Mouse (Mus musculus): Measurements from ENCODE around the gene Rbm20. TPM values are rescaled to one million over a fixed set of nuclear protein-coding genes. Genes with fewer than 3 reads are reported as not detected.
A peak's percentile ranks its signal among the peaks of the same experiment; 100 is the strongest.

Gene Rbm20
- total RNA-seq, 2 experiments from 2014 or later, result 4.4 to 5.2 TPM

- no peak for DNase-seq (ENCODE audit: low spot score in 2 of 2)
- intact Hi-C loops (cut with DNase I), result no loop called here
Observed at GRCm38 (mm10) chr19:53888331-53888730, 211.2 kb downstream of the Rbm20 start.

DNA sequence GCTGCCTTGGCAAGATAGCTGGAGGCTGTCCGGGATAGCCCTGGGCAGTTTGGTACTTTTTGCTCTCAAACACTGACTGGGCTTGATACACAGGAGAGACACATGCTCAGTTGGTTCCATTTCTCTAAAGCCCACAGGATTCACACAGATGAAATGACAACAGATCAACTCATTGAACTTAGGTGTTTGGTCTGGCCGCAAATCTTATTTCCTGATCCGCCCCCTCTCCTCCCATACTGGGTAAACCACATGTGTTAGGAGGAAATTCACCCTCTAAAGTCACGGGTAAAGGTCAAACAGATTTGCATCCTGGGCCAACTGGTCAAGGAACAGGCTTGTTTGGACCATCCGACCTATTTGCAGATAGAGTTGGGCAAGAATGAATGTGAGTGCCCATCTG, 212.4 kb downstream of the Rbm20 start:
- DNase-seq (ENCODE audit: low spot score in 2 of 2), result no peak
- intact Hi-C loops (cut with DNase I), result no loop called here

DNA sequence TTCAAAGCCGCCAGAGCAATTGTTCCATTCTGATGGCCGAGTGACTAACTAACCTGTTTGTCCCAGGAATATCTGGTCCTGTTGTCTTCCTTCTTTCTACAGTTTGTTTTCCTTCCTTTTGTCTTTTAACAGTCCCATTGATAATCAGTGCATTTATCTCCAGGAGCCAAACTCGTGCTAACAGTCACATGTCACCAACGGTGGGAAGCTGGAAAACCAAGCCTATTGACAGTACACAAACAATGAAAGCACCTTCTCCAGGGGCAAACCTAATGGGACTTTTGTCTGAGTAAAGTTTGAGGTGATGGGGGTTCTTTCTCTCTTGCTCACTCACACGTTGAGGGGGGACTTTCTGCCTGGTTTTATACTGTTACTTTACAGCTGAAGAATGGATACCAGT, 213.2 kb downstream of the Rbm20 start:
- DNase-seq (ENCODE audit: low spot score in 2 of 2), result no peak
- intact Hi-C loops (cut with DNase I), result no loop called here

GRCm38 (mm10) chr19:53890781-53891251, 213.7 kb downstream of the Rbm20 start:
- no peak for DNase-seq (ENCODE audit: low spot score in 2 of 2)
- intact Hi-C loops (cut with DNase I), result no loop called here

- no peak for DNase-seq (ENCODE audit: low spot score in 2 of 2)
- intact Hi-C loops (cut with DNase I), result no loop called here
Observed at GRCm38 (mm10) chr19:53891569-53891968, 214.5 kb downstream of the Rbm20 start.

GRCm38 (mm10) chr19:53892061-53892460, 215.0 kb downstream of the Rbm20 start, which contains the start of gene Pdcd4:
Gene Pdcd4, plus strand, starts transcription at chr19:53892231.
- DNase-seq (ENCODE audit: low spot score in 2 of 2), result no peak
- intact Hi-C loops (cut with DNase I), result no loop called here

DNA sequence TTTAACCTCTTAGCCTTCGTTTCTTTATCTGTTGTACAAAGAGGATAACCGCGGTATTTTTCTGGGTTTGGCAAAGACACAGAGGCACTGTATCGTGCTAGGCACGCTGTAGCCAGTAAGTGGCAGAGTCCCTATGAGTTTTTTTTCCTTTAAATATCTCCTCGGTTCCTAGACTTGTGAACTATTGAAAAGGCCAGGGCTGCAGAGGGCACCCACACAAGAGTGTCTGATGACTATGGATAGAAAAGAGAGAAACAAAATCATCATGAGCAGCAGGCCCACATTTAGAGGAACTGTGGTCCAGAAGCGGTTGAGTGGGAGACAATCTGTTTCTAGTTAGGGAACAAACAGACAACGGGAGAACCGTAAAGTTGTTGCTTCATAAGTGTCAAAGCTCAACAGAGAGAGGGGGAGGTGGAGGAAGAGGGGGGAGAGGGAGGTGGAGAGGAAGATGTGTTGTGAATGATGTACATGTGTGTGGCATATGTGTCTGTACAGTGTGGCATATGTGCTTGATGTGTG, 215.8 kb downstream of the Rbm20 start:
- intact Hi-C loops (cut with DNase I), result no loop called here
- DNase-seq (ENCODE audit: low spot score in 2 of 2), result no peak

DNA sequence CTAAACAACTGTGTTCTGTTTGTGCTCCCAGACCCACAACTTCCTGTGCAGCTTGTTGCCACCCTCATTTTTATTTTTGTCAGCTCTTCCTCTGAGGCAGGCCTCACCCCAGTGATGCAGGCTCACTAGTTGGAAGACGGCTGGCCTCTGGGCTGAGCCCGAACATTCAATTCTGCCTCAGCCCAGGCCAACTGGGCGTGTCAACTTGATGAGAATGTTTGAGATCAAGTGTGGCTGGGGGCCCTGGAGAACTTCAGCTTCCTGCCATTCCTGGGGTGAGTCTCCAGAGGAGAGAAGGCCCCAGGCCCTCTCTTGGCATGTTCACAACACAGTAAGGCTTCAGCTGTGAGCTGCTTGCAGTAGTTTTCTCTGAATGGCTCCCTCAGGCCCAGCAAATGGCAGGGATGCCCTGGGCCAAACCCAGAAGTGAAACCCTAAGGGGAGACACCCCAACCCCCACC, 216.6 kb downstream of the Rbm20 start:
- intact Hi-C loops (cut with DNase I), result no loop called here
- DNase-seq (ENCODE audit: low spot score in 2 of 2), result no peak

DNA sequence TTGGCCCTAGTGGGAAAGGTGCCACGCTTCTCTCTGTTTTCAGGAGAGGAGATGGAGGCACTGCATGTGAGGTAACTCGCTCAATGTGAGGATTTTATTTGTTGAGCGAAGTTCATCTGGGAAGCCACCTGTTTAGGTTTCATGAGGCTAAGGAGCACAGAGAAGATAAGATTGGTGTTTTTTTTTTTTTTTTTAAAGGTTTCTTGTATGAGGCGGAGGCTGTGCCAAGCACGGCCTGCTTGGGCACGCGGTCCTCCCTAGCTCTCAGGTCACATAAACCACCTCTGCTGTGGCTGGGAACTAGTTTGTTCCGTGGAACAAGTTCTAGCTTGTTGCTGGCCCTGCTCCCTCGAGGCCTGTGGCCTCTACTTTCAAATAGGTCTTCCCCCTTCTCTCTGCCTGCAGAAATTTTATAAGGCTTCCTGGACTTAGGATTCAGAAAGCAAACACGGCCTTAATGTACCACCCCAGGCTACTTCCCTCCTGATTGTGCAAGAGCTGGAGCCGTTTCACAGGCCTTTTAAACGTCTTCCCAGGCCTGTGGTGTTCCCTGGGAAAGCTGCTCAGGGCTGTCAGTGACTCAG, 217.5 kb downstream of the Rbm20 start:
- DNase-seq (ENCODE audit: low spot score in 2 of 2), result no peak
- intact Hi-C loops (cut with DNase I), result no loop called here

DNA sequence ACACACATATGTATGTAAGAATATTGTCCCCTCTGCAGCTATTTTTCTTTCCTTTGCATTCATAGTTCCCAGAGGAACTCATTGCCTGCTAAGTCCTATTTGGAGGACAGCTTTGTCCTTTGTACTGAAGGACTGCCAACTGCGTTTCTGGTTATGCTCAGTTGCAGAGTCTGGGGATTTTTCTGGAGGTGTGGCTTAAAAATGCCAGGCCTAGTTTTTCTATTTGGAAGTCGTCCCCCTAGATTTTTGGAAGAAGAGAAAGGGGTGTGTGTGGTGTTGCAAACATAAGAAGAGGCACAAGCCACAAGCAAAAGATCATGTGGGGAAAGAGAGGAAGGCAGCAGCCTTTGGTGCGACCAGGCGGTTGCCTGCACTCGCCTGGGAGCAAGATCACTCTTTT, 220.9 kb downstream of the Rbm20 start:
- no peak for DNase-seq (ENCODE audit: low spot score in 2 of 2)
- intact Hi-C loops (cut with DNase I), result no loop called here

DNA sequence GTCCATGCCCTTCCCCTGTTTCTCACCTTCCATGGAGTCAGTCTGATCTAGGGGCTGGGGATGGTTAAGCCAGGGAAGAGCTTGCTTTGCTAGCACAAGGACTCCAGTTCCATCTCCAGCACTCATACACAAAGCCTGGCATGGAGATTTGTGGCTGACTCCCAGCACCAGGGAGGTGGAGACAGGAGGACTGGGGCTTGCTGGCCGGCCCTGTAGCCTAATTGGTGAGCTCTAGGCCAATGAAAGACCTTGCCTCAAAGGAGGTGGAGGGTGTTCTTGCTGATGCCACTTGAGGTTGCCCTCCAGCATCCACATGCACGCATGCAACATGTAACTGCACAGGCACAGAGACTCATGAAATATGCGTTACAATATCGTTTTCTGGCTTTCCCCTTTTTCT, 221.4 kb downstream of the Rbm20 start:
- intact Hi-C loops (cut with DNase I), result no loop called here
- DNase-seq (ENCODE audit: low spot score in 2 of 2), result no peak

- intact Hi-C loops (cut with DNase I), result no loop called here
- DNase-seq (ENCODE audit: low spot score in 2 of 2), result no peak
Observed at GRCm38 (mm10) chr19:53898970-53899900, 222.1 kb downstream of the Rbm20 start.

DNA sequence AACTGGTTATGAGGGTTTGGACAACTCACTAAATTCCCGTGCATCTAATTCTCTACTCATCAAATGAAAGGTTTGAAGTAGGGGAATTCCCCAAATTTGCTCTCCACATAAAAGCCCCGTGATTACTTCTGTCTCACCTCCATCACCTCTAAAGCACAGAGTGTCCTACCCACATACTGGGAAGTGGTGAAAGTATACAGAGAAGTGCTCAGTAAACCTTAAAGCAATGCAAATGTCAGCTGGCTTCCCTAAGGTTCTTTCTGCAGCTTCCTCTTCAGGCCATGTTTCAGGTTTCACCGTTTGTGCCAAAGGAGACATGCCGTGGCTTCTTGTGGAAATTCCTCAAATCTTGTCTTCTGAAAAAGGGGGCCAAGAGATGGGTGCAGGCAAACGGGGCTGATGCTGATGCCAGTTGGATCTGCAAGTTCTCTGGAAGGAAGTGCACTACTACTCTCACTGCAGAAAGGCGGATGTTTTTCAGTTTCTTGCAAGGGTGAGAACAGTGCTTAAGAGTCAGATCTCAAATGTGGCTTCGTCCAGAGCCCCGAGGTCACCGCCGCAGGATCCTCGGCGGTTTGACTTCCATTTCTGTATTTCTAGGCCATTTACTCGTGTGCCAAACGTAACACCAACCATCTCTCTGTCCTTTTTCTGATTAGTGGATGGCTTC, 223.0 kb downstream of the Rbm20 start:
- intact Hi-C loops (cut with DNase I), result no loop called here
- DNase-seq (ENCODE audit: low spot score in 2 of 2), result no peak

DNA sequence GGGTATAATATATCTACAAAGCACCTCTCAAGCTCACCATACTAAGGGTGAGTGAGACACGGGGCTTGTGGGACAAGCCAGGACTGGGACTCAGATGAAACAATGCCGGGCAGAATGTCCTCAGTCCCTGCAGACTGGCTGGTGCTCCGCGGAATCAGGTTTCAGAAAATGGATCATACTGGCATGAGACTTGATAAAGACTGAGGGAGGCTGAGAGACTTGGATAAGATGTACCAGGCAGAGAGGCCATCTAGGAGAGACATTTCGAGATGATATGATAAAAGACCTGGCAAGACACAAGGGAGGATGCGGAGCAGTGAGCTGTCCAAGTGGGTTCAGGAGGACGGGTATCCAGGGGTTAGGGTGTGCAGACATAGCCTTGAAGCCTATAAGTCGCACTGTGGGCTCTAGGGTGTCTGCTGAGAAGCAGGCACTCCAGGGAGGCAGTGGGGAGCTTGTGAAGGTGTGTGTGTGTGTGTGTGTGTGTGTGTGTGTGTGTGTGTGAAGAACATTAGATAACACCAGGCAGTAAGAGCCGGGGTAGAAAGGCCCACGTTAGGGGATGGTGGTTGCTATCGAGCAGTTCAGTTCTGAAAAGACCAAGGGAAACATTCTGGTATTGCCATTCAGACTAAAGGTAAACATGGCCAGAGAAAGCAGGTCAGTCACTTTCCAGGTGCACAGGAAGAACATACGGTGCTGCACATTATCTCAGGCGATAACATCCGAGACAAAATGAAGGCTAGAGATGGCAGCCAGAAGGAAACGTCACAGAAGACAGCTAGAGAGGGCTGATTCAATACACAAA, 225.0 kb downstream of the Rbm20 start:
- intact Hi-C loops (cut with DNase I), result loop anchor here (2.0 kb wide), 1 partner anchor 49 kb away; no protein-coding TSS in a partner anchor
- DNase-seq (ENCODE audit: low spot score in 2 of 2), result no peak

- DNase-seq (ENCODE audit: low spot score in 2 of 2), result peak; percentile 95 to 97
- intact Hi-C loops (cut with DNase I), result loop anchor here (2.0 kb wide), 1 partner anchor 50 kb away; no protein-coding TSS in a partner anchor
Observed at GRCm38 (mm10) chr19:53902739-53903487, 225.8 kb downstream of the Rbm20 start.

DNA sequence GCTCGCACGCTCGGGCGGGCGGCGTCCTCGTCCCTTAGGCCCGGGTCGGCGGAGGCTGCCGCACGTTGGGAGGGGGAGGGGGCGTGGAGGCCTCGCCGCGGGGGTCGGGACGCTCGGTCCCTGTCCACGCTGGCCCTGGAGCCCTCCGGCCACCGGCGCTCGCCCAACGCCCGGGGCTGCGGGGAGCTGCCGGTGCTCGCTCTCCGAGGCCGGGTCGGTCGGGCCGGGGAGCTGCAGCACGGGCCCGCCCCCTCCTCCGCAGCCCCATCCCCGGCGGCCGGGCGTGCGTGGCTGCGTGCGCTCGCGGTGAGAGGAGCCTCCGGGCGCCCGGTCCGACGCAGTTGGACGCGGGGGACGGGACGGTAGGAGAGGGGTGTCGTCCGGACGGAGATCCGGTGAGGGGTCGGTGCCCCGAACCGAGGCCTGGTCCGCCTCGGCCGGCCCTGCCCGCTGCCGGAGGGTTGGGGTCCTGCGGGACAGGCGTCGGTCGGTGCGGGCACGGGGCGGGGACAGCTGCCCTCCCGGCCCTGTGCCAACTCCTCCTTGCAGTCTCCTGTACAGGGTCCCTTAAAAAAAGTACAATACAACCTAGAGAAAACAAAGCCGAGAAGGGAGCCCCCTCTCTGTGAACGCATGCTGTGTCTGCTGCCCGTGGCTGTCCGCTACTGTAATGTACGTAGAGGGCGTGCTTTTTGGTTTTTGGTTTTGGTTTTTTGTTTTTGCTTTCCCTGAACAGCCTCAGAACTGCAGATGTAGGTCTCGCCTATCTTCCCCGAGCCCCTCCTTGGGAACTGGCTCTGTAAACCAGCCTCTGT, 226.6 kb downstream of the Rbm20 start:
- DNase-seq (ENCODE audit: low spot score in 2 of 2), result peak; percentile 62 to 70
- intact Hi-C loops (cut with DNase I), result loop anchor here (2.0 kb wide), 3 partner anchors 51 to 135 kb away; no protein-coding TSS in a partner anchor

- intact Hi-C loops (cut with DNase I), result loop anchor here (2.0 kb wide), 2 partner anchors 96 to 136 kb away; no protein-coding TSS in a partner anchor
- DNase-seq (ENCODE audit: low spot score in 2 of 2), result no peak
Observed at GRCm38 (mm10) chr19:53904833-53905480, 227.9 kb downstream of the Rbm20 start.
